Mouse (Mus musculus) embryo, embryonic 10 days (tissue): Measurements from ENCODE around the gene Setd1b.

Experiments
- DNase-seq: peaks from one replicate; pipeline ENCODE4 v3.0.0-alpha.2; 2015; ENCODE audit warnings: low spot score

Gene Setd1b

GRCm38 (mm10) chr5:123128426-123129169 lies 13.4 kb upstream of the Setd1b start:
- DNase-seq = no peak

DNA sequence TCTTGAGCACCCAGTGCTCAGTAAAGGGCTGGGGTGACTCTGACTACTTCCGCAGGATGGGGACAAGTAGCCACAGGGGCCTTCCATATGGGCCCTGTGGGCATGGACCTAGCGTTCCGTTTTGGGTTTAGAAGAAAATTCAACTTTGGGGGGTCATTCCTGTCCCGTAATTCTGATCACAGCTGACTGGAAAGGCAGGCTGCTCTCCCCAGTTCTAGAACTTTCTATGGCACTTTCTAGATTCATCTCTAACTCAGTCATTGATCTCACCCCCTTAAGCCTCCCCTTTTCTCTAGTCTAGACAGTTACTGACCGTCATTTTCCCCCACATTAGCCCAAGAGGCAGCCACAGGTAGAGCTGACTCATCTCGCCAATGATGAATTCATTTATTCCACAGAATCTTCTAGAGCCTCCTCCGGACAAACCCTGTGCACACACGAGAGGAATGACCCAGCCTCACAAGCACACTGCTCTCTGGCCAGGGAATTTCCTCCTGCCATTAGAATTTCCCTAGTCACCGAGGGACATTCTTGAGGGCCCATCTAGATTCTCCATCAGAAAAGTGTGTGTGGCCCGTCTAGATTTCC lies 12.7 kb upstream of the Setd1b start:
- DNase-seq = no peak

GRCm38 (mm10) chr5:123130030-123130813 lies 11.8 kb upstream of the Setd1b start:
- DNase-seq = no peak

DNA sequence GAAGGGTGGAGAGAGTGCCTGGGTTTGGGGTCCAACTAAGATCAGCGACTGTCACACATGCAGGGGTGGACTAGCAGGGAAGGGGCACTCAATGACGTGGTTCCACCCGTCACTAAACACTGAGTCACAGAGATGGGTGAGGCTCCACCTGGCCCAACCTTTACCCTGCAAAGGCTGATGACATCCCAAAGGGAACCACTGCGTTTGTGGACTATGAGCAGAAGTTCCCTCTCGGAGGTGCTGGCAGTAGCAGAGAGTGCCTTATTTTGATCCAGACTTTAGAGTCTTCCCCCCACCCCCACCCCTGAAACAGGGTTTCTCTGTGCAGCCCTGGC lies 11.2 kb upstream of the Setd1b start:
- DNase-seq = no peak

DNA sequence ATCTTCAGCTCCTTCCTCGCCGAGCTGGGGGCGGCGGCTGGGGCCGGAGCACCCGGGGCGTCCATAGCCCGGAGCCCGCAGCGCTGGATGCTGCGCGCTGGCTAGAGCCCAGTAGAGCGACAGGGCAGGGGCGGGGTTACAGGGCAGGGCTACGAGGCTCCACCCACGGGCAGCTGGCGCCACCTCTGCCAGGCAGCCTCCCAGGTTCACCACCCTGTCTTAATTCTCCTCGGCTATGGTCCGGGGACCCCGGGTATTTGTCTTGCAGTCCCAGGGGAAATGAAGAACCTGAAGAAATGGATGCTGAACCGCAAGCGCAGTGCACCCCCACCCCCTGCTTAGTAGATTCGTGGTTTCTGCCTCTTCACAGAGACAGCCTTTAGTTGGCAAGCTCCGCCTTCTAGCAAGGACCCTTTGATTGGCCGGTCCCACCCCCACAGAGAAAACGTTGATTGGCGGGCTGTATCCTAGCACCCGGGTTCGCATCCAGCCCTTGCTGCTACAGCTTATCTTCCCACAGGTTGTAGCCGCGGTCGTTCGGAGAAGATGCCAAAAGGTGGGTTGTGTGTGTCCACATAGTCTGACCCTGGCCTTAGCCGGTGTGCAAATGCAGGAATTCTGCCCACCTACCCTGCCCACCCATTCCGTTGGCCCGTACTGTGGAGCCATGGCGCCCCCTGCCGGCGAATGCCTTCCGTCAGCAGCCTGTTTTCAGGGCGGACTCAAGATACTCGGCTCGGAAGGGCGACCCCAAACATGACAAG lies 9.5 kb upstream of the Setd1b start, which contains the start of gene Rhof:
TSS of gene Rhof (minus strand) at position 385 of the 764 bp plus-strand sequence.
- DNase-seq = peak; percentile 86

DNA sequence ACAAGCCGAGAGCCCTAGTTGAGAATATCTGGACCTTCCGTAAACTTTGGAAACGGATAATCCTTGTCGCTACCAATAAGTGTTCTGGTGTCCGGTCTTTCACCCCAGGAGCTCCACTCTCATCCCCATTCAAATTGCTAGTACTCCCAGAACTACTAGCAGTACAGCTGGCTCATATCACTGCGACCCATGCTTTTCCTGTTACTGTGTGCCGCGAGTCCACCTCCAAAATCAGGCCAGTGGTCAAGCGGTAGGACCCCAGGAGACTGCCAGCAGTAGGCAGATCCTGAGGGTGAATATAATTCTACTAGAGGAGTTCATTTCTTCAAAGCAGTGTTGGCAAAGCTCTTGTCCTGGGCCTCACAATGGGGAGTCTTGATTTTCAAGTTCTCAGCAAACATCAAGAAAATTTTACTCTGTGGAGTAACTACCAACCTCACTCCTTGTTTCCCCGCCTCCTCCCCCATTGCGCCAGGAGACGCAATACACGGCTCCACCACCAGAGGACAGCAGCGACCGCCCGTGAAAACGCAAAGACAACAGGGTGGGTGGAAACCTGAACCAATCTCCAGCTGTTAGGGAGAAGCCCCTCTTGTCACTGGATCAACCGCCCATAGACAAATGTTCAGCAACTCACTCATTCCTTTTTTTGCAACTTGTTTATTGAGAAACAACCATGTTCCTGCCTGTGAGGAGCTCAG lies 8.8 kb upstream of the Setd1b start:
- DNase-seq = peak; percentile 88

DNA sequence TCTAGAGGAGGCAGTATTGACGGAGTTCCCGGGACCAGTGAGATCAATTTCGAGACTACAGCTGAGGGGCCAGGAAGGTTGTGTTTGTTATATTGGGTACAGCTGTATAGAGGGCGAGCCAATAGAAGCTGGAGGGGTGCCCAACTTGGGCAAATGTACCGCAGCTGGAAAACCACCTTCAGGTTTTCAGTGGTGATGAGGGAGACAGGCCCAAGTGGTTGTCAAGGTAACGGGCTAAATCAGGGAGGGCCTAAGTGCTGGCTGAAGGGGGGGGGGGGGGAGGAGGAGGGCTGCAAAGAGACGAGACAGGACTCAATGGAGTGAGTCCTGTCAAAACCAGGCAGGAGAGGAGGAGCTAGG lies 8.2 kb upstream of the Setd1b start:
- DNase-seq = peak; percentile 41

DNA sequence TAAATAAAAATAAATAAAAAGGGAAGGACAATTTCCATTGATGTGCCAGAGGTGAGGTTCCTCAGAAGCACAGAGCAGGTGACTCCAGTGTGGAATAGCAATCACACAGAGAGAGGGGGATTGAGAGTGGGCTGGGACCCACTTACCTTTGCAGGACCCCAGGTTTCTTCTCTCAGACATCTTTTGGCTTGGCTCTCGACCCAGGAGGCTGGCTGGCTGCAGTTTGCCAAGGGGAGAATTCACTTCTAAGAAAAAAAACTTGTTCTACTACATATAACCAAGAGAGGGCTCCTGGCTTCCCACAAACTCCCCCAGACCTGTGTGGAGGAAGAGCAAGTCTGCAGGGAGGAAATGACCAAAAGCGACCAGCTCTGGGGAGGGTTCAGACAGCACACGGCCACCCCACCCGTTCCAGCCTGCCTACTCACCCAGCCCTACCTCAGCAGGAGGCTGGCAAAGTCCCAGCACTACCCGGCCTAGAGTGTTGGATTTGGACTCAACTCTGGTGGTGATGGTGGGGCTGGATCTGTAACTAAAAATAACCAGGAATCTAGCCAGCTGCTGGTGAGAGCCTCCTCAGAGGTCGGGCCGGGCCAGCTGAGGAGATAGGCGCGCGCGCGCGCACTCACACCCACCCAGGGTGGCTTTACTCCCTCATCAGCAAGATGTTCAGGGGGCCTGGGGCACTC lies 7.7 kb upstream of the Setd1b start:
- DNase-seq = peak; percentile 14

GRCm38 (mm10) chr5:123134875-123135382 lies 7.1 kb upstream of the Setd1b start:
- DNase-seq = no peak

DNA sequence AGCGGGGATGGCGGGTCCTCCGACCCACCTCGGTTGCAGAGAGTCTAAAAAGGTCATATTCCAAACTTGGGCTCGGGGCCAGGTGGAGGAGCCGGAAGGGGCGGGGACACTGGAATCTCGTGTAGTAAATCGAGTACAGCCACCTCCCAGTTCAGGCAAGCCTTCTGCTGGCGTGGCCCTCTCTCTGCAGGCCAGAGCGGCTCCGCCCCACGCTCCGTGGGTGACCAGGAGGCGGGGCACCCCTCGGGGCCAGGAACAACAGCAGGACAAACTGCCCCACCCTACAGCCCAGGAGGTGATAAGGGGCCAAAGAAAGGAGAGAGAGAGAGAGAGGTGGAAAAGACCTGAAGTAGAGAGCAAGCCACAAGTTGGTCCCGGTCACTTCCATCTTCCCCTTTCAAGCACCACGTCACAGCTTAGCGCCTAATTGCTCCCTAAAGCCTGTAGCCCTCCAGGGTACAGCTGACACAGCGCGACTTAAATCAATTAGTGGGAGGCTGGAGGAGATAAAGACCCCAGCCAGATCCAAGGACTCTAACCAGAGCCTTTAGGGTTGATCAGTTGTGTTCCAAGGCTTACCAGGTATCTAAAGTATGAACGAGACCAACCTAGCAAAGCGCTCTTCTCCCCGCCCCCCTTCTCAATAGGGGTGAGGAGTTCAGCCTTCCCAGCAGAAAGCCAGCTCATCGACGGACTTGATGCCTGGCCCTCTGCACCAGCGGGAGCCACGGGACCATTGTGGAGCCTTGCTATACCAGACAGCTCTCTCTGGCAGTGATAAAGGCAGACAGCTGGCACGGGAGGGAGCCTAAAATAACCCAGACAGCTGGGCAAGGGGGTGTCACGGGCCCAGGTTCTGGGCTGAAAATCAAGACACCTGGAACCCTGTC lies 6.3 kb upstream of the Setd1b start:
- DNase-seq = peak; percentile 71

GRCm38 (mm10) chr5:123136361-123137043 lies 5.5 kb upstream of the Setd1b start:
- DNase-seq = peak; percentile 90

GRCm38 (mm10) chr5:123137044-123137909 lies 4.7 kb upstream of the Setd1b start:
- DNase-seq = peak; percentile 85

GRCm38 (mm10) chr5:123137910-123138229 lies 4.1 kb upstream of the Setd1b start:
- no peak for DNase-seq

DNA sequence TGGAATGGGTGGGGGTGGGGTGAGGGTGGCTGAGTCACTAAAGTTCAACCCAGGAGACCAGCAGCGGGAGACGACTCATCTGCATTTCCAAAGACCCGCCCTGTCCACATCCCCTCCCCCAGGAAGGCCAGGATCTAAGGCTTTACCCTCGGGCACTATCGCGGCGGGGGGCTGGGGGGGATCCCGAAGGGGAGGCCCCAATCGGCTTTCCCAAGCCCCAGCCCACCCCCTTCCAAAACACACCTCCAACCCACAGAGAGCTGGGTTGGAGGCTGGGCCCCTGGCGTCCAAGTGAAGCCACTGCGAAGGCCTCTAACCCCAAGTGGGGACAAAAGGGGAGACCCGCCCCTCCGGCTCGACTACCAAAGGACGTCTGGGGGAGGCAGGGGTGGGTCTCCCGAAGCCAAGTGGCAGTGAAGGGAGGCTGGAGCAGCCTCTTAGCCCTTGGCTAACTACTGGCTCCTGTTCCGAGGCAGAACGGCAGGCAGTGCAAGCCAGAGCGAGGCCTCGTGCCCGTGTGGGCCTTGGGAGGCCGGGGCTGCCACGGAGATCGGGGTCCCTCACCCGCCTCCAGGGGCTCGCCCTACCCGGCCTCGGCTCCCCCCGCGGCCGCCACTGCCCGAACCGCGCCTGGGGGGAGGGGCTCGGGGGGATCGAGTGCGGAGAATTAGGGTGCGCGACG lies 3.6 kb upstream of the Setd1b start:
- peak; percentile 88 for DNase-seq

DNA sequence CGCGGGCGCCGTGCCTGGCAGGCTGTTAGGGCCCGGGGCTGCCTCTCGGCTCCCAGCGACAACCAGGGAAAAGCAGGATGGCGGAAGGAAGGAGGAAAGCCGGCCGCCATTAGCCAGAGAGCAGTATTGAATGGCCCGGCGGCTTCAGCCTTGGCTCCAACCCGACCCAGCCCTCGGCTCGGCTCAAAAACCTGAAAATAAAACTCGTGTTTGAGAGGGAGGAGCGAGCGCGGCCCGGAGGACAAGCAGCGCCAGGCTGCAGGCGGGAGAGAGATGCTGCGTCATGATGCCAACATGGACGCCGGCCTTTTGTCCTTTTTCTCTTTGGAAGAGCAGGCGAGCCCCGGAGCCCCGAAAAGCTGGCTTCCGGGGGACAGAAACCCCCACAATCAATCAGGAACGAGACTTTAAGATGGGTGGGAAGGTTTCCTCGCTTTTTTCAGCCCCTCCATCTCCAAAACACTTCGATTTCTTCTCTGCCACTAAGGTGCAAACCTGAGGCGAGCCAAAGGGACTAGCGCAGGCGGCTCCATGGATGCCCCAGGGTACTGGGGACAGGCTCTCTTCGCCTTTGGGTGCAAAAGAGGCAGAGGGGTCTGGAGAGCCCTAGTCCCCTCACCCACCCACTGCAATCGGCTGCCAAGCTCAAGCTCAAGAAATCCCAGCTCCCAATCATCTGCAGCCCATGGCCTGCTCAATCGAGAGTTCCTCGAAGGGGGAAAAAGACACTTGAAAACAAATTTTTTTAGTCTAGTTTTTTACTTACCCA lies 2.9 kb upstream of the Setd1b start:
- DNase-seq = peak; percentile 81

DNA sequence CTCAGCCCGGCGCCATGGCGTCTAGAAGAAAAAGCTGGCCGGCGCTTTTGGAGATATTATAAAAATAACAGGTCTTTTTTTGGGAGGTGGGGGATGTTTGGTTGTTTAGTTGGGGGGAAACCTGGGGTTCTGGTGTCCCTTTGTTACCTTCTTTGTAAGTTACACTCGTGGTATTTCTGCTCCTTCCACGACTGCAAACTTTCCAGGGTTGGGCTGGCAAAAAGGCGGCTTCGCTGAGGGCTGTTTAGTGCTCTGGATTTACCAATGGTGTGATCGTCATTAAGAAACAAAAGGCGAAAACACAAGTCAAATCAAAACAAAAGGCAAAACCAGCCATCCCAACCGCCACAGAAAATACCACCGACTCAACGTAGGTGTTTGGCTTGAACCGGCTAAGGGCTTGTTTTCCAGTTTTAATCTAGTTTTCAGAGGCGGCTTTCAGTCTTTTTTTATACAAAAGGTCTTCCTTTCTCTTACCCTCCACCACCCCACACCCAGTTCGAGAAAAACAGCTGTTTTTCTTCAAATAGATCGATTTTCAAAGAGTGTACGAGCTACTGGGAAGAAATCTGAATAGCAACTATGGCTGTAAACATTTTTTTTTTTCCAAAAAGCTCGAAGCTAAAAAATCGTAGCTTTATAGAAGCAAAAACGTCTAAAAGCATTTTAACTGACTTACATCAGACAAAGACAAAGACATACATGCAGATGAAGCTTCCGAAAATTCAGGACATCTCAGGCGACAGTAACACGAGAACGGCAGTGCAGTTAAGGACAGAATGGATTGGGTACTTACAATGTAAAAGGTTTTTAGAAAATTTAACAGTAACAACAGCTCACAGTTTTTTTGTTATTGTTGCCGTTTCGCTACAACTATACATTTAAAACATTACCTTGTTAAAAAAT lies 2.0 kb upstream of the Setd1b start:
- DNase-seq = peak; percentile 51
